Mouse (Mus musculus) thymus, adult 2 months (tissue): ENCODE results near the gene Sestd1.

Experiments
- CTCF ChIP-seq: fragments of 200-500 bp; IDR thresholded peaks from 2 replicates; pipeline ENCODE4 v1.5.1; 2012; ENCODE audit warnings: mild to moderate bottlenecking, control low read depth, low read length, moderate library complexity, borderline replicate concordance; ENCODE audit not compliant: control insufficient read depth, poor library complexity, insufficient read depth; ENCODE audit errors: extremely low read depth
- POLR2A ChIP-seq: fragments of 200-500 bp; IDR thresholded peaks from 2 replicates; pipeline ENCODE4 v1.6.1; 2012; ENCODE audit warnings: mild to moderate bottlenecking, low read length, control low read depth, moderate library complexity; ENCODE audit not compliant: control insufficient read depth, poor library complexity, insufficient read depth; ENCODE audit errors: extremely low read depth

DNA sequence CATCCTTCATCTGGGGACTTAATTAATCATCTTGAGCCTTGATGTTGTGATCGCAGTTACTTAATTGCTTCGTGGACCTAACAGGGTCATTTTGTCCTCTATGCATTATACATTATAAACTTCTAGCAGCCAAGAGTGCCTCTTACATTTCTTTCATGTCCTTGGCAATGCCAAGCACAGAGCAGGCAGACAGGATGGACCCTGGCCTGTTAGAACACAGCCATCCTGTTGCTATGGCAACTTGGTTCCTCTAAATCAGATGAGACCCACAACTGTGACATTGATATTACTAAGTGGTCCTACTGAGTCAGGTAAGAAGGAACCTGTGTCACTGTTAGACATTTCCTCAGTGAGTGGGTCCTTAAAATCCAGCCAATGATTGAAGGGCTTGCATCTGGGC is 130.8 kb downstream of the Sestd1 start:
- TF ChIP-seq CTCF (no peak), POLR2A (no peak)
